Mouse (Mus musculus): ENCODE results near the gene Polh.

DNA sequence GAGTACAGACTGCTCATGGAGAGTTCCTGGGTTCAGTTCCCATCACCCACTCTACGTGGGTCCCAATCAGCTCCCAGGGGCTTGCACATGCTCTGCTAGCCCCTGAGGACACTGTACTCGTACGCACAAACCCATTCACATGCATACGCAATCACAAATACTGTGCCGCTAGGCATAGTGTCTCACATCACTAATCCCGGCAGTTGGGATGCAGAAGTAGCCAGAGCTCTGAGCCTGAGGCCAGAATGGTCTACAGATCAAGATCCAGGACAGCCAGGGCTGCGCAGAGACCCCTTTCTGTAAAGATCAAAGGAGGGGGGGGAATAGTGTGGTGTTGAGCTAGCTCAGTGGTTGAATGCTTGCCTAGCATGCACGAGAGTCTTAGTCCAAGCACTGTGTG is 45.3 kb downstream of the Polh start:
- TF ChIP-seq CTCF (IDR thresholded peaks at IDR 0.05; ENCODE audit: extremely low read depth, insufficient read length, insufficient replicate concordance, low read depth, low read length), result no peak
- TF ChIP-seq POLR2A (IDR thresholded peaks at IDR 0.05; ENCODE audit: low read depth, low read length), result no peak
